Mouse (Mus musculus) limb, embryonic 12.5 days (tissue): ENCODE measurements at regions not wholly inside any gene's neighbourhood (a gene's known extent, or its start where the extent isn't known, plus 50 kb on each side); places are given as distances from the start of the nearest gene placed in this dataset.

Source experiments
- ATAC-seq: fragments of 200-750 bp; cut with Nextera tagmentation; 2 replicates; pipeline ENCODE4 v1.8.0; 2017; ENCODE audit warnings: low read depth, moderate TSS enrichment; ENCODE audit not compliant: insufficient number of reproducible peaks, insufficient read depth, low FRiP score, low TSS enrichment
- H3K27ac ChIP-seq: fragments of 300-500 bp; sonication (generic); 2 replicates; pipeline ENCODE4 v1.5.1; 2016; ENCODE audit warnings: mild to moderate bottlenecking, moderate library complexity
- H3K27me3 ChIP-seq: fragments of 300-500 bp; sonication (generic); 2 replicates; pipeline ENCODE4 v1.6.1; 2016; ENCODE audit warnings: mild to moderate bottlenecking, moderate library complexity
- H3K36me3 ChIP-seq: fragments of 300-500 bp; sonication (generic); 2 replicates; pipeline ENCODE4 v1.6.1; 2016; ENCODE audit warnings: mild to moderate bottlenecking, moderate library complexity
- H3K4me1 ChIP-seq: fragments of 300-500 bp; sonication (generic); replicated peaks from 2 replicates; pipeline ENCODE4 v1.6.1; 2016
- H3K4me2 ChIP-seq: fragments of 300-500 bp; sonication (generic); 2 replicates; pipeline ENCODE4 v1.6.1; 2016; ENCODE audit warnings: mild to moderate bottlenecking, moderate library complexity
- H3K4me3 ChIP-seq: fragments of 300-500 bp; sonication (generic); replicated peaks from 2 replicates; pipeline ENCODE4 v1.5.1; 2016; ENCODE audit warnings: mild to moderate bottlenecking
- H3K9ac ChIP-seq: fragments of 300-500 bp; sonication (generic); replicated peaks from 2 replicates; pipeline ENCODE4 v1.6.1; 2016; ENCODE audit warnings: mild to moderate bottlenecking, moderate library complexity
- H3K9me3 ChIP-seq: fragments of 300-500 bp; sonication (generic); 2 replicates; pipeline ENCODE4 v1.6.1; 2016; ENCODE audit warnings: mild to moderate bottlenecking, moderate library complexity
- WGBS: fragments of 180-500 bp; shearing (Covaris S2); methylation state at CpG from one replicate; pipeline ENCODE4 v1.1.7; 2016; 5-methylcytosine and 5-hydroxymethylcytosine counted together

- 65% methylated on average over 1 of the region's 1 CpGs for WGBS
- Histone ChIP-seq H3K36me3 (no peaks in the 10 kb centered on the region), H3K27ac (no peak overlapping the region), H3K9ac (no peak overlapping the region), H3K4me3 (no peak overlapping the region), H3K4me1 (no peaks in the 10 kb centered on the region), H3K4me2 (no peak overlapping the region), H3K27me3 (no peaks in the 10 kb centered on the region), H3K9me3 (no peaks in the 10 kb centered on the region)
- ATAC-seq, result no peak
These were observed 93.2 kb upstream of the Cpeb2 start for GRCm38 (mm10) chr5:43139813-43140212.

DNA sequence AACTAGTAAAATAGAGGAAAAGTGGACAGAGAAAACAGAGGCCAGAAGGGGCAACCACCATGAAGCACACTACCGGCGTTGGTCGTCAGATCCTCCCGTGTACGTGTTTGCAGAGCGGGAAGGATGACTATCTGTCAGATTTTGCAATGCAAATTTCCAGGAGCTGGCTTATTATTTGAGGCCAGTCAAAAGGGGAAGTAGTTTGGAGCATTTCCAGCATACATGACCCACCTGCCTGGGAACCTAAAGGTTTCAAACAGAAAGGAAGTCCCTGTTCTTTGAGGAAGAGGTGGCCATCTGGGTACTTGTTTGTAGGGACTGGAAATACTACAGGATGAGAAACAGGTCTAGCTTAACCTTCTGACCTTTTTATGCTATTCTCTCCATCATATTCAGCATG lies 87.0 kb upstream of the Cpeb2 start:
- no peaks in the 10 kb centered on the region for H3K9me3 ChIP-seq
- no peaks in the 10 kb centered on the region for H3K36me3 ChIP-seq
- no peak for ATAC-seq
- H3K4me3 ChIP-seq, result no peak overlapping the region
- no peak overlapping the region for H3K9ac ChIP-seq
- H3K4me1 ChIP-seq, result 0 out of 2 replicates have a peak, but pooled peaks cover 3% of the 10 kb centered on the region
- H3K4me2 ChIP-seq, result no peak overlapping the region
- H3K27ac ChIP-seq, result no peak overlapping the region
- 94% methylated on average over 6 of the region's 6 CpGs for WGBS
- no peaks in the 10 kb centered on the region for H3K27me3 ChIP-seq

GRCm38 (mm10) chr5:43146928-43147327 lies 86.0 kb upstream of the Cpeb2 start:
- H3K27ac ChIP-seq, result no peak overlapping the region
- H3K4me2 ChIP-seq, result no peak overlapping the region
- H3K27me3 ChIP-seq, result no peaks in the 10 kb centered on the region
- H3K9ac ChIP-seq, result no peak overlapping the region
- H3K9me3 ChIP-seq, result no peaks in the 10 kb centered on the region
- WGBS, result 80% methylated on average over 2 of the region's 2 CpGs
- H3K4me3 ChIP-seq, result no peak overlapping the region
- no peaks in the 10 kb centered on the region for H3K36me3 ChIP-seq
- no peak for ATAC-seq
- H3K4me1 ChIP-seq, result 0 out of 2 replicates have a peak, but pooled peaks cover 3% of the 10 kb centered on the region

GRCm38 (mm10) chr5:43148486-43148885 lies 84.5 kb upstream of the Cpeb2 start:
- Histone ChIP-seq H3K4me1 (peaks cover 3% of the 10 kb centered on the region; the same call in 1 of the 2 replicates), H3K4me2 (no peak overlapping the region), H3K9ac (no peak overlapping the region), H3K36me3 (no peaks in the 10 kb centered on the region), H3K9me3 (no peaks in the 10 kb centered on the region), H3K27me3 (no peaks in the 10 kb centered on the region), H3K4me3 (no peak overlapping the region), H3K27ac (no peak overlapping the region)
- WGBS, result 39% methylated on average over 9 of the region's 9 CpGs
- ATAC-seq, result no peak

DNA sequence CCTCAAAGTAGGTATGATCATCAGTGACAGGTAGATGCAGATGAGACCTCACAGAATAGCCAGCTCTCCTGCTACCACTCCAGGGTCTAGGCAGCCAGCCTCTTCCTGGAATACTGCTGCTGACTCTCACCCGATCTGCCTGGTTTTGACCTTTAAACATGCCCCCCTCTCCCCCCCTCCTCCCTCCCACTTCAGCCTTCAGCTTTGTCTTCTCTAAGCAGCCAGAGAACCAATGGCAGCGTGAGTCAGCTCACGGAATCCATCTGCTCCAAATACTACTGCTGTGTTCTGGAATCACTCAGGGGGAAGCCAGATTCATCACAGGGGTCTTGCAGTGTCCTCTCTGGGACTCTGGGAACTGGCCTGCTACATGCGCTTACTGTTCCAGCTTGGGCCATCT lies 83.4 kb upstream of the Cpeb2 start:
- ATAC-seq, result no peak
- Histone ChIP-seq H3K4me3 (no peak overlapping the region), H3K27me3 (no peaks in the 10 kb centered on the region), H3K27ac (no peak overlapping the region), H3K9me3 (no peaks in the 10 kb centered on the region), H3K36me3 (no peaks in the 10 kb centered on the region), H3K4me2 (no peak overlapping the region), H3K4me1 (peaks cover 3% of the 10 kb centered on the region; the same call in 1 of the 2 replicates), H3K9ac (no peak overlapping the region)
- 34% methylated on average over 4 of the region's 4 CpGs for WGBS

- Histone ChIP-seq H3K4me3 (no peak overlapping the region), H3K27me3 (no peaks in the 10 kb centered on the region), H3K4me1 (peaks cover 3% of the 10 kb centered on the region; the same call in 1 of the 2 replicates), H3K9ac (no peak overlapping the region), H3K4me2 (no peak overlapping the region), H3K9me3 (no peaks in the 10 kb centered on the region), H3K36me3 (no peaks in the 10 kb centered on the region), H3K27ac (no peak overlapping the region)
- no peak for ATAC-seq
- WGBS, result 64% methylated on average over 3 of the region's 3 CpGs
These were observed 81.7 kb upstream of the Cpeb2 start for GRCm38 (mm10) chr5:43151099-43151774.

GRCm38 (mm10) chr5:43152119-43152611 lies 80.8 kb upstream of the Cpeb2 start:
- H3K4me1 ChIP-seq, result peaks cover 3% of the 10 kb centered on the region; the same call in 1 of the 2 replicates
- H3K9ac ChIP-seq, result no peak overlapping the region
- H3K27ac ChIP-seq, result no peak overlapping the region
- no peak overlapping the region for H3K4me3 ChIP-seq
- H3K4me2 ChIP-seq, result no peak overlapping the region
- ATAC-seq, result no peak
- H3K9me3 ChIP-seq, result no peaks in the 10 kb centered on the region
- 53% methylated on average over 8 of the region's 8 CpGs for WGBS
- no peaks in the 10 kb centered on the region for H3K27me3 ChIP-seq
- H3K36me3 ChIP-seq, result no peaks in the 10 kb centered on the region

DNA sequence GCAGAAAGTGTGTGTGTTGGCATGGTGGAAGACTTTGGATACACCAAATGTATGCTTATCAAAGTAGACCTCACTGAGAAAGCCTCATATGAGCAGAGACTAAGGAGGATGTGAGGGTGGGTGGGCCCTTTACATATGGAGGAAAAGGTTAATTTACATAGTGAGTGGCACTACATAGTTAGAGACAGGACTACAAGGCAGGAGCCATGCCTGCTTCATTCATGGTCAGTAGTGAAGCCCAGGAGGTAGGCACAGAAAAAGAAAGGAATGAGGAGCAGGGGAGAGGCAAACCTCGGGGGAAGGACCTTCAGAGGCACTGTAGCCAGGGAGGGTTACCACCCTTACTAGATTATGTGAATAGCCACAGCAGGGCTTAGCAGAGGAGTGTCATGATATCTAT lies 80.1 kb upstream of the Cpeb2 start:
- no peak for ATAC-seq
- Histone ChIP-seq H3K4me3 (no peak overlapping the region), H3K27me3 (no peaks in the 10 kb centered on the region), H3K9ac (no peak overlapping the region), H3K4me2 (no peak overlapping the region), H3K27ac (no peak overlapping the region), H3K4me1 (peaks cover 3% of the 10 kb centered on the region; the same call in 1 of the 2 replicates), H3K36me3 (no peaks in the 10 kb centered on the region), H3K9me3 (no peaks in the 10 kb centered on the region)
- 57% methylated on average over 1 of the region's 1 CpGs for WGBS

DNA sequence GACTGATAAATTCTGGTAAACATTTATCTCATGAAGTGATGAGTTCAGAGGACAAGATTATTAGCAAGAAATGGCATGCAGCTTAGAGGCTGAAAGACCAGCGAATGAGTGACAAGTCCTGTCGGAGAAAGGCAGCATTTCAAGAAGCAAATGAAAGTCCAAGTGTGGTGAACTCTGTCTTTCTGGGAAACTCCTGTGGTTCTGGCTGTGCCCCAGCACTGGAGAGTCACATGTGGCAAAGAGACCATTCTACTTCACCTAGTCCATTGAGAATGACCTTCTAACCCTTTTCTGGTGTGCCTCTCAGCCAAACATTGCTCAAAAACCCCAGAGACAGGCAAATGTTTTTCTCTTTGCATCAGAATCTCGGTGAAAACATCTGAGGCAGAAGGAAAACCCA lies 76.2 kb upstream of the Cpeb2 start:
- H3K27me3 ChIP-seq, result no peaks in the 10 kb centered on the region
- no peaks in the 10 kb centered on the region for H3K9me3 ChIP-seq
- H3K9ac ChIP-seq, result no peak overlapping the region
- no peak overlapping the region for H3K4me3 ChIP-seq
- WGBS, result 82% methylated on average over 3 of the region's 3 CpGs
- H3K4me2 ChIP-seq, result no peak overlapping the region
- no peak for ATAC-seq
- H3K27ac ChIP-seq, result no peak overlapping the region
- H3K4me1 ChIP-seq, result no peaks in the 10 kb centered on the region; the same call in 1 of the 2 replicates
- no peaks in the 10 kb centered on the region for H3K36me3 ChIP-seq

- Histone ChIP-seq H3K27ac (no peak overlapping the region), H3K4me3 (no peak overlapping the region), H3K9ac (no peak overlapping the region), H3K4me2 (no peak overlapping the region), H3K27me3 (no peaks in the 10 kb centered on the region), H3K9me3 (no peaks in the 10 kb centered on the region), H3K36me3 (no peaks in the 10 kb centered on the region), H3K4me1 (no peaks in the 10 kb centered on the region)
- WGBS, result 76% methylated on average over 6 of the region's 6 CpGs
- no peak for ATAC-seq
These were observed 72.8 kb upstream of the Cpeb2 start for GRCm38 (mm10) chr5:43160140-43160539.

- no peak overlapping the region for H3K4me2 ChIP-seq
- H3K27me3 ChIP-seq, result no peaks in the 10 kb centered on the region
- H3K27ac ChIP-seq, result no peak overlapping the region
- no peaks in the 10 kb centered on the region for H3K4me1 ChIP-seq
- H3K9me3 ChIP-seq, result no peaks in the 10 kb centered on the region
- H3K4me3 ChIP-seq, result no peak overlapping the region
- no peaks in the 10 kb centered on the region for H3K36me3 ChIP-seq
- no peak for ATAC-seq
- no peak overlapping the region for H3K9ac ChIP-seq
- whole genome bisulfite sequencing, result 71% methylated on average over 8 of the region's 8 CpGs
These were observed 51.5 kb upstream of the Cpeb2 start for GRCm38 (mm10) chr5:43181475-43181874.
